In the genomic region with DNA sequence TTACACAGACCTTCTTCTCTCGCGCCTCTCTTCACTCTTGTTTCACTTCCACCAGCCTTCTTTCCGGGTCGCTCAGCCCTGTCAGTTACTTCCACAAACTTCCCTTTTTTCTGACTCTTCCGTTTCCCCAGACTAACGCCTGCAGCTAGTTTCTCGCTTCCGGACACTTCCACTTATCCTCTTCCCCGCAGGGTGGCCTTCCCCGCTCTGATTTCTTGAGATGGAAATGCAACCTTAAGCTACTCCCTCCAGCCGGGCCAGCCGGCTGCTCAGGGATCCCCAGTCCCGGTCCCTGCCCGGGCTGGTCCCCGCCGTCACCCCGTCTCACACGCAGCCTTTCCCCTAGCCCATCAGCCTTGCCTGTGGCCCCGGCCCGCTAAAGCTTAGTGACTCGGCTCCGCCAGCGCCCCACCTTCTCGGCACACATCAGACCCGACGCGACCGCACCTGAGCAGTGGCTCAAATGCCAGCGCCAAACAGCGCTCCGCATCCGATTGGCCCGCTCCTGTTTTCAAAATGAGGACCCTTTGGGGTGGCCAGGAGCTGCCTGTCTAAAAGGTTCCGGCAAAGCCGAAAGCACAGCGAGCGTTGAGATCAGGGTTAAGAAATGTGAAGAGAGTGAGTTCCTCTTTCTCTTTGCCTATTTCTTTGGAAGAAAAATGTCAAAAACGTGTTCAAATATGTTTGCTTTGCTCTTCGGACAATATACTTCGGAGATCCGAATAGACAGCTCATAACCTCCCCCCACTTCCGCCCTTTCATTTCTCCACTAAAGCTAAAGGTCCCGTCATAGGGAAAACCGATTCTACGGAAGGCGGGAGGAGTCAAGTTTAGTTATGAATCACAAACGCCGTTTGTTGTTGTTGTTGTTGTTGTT, we compare ENCODE assay signal across 8 mouse cellular contexts. TPM values are rescaled to one million over a fixed set of nuclear protein-coding genes. Genes with fewer than 3 reads are reported as not detected.
DNase-seq lines count a peak whose midpoint lies in the region; ATAC-seq and TF ChIP-seq lines count a peak whose summit lies in the region.

Gene Arhgap11a, minus strand, starts transcription at position 417 of the 877 bp plus-strand sequence.

- no peak for TF ChIP-seq EP300 in ES-Bruce4 (IDR thresholded peaks at IDR 0.05; ENCODE audit: insufficient read depth, low read depth, low read length)
- peak; percentile 90 for TF ChIP-seq EP300 in liver, postnatal 0 days (IDR thresholded peaks at IDR 0.05; ENCODE audit: low read depth)

- TF ChIP-seq CTCF in ES-Bruce4 (IDR thresholded peaks at IDR 0.05; ENCODE audit: low read depth, low read length) = no peak
- 0 out of 2 replicates have a peak, but pooled peaks have one; percentile 6 for TF ChIP-seq CTCF in liver, postnatal 0 days (IDR thresholded peaks at IDR 0.05; ENCODE audit: low read depth)

- no peaks in the 10 kb centered on the region for H3K9me3 ChIP-seq in ES-Bruce4 (replicated peaks; ENCODE audit: control insufficient read depth, insufficient read depth, low read length, poor library complexity, severe bottlenecking)
- no peaks in the 10 kb centered on the region for H3K9me3 ChIP-seq in forebrain, embryonic 13.5 days (replicated peaks)
- H3K9me3 ChIP-seq in liver, postnatal 0 days (ENCODE audit: low read length) = no peaks in the 10 kb centered on the region
- no peaks in the 10 kb centered on the region for H3K9me3 ChIP-seq in neural tube, embryonic 14.5 days (ENCODE audit: control insufficient read depth, low read length)

- H3K27me3 ChIP-seq in ES-Bruce4 (ENCODE audit: control insufficient read depth, insufficient read depth, low read length, poor library complexity, severe bottlenecking) = no peaks in the 10 kb centered on the region
- H3K27me3 ChIP-seq in forebrain, embryonic 13.5 days = no peaks in the 10 kb centered on the region
- no peaks in the 10 kb centered on the region for H3K27me3 ChIP-seq in liver, postnatal 0 days (ENCODE audit: insufficient read depth, low read length)
- no peaks in the 10 kb centered on the region for H3K27me3 ChIP-seq in neural tube, embryonic 14.5 days (ENCODE audit: control insufficient read depth, insufficient read depth, low read length)

- peak; percentile 95 for ATAC-seq in cerebellum, adult (ENCODE audit: insufficient number of reproducible peaks, low FRiP score, low TSS enrichment)
- ATAC-seq in forebrain, embryonic 13.5 days = peak; percentile 98
- peak; percentile 98 for ATAC-seq in liver, postnatal 0 days
- ATAC-seq in neural tube, embryonic 14.5 days (ENCODE audit: low read depth) = peak; percentile 98

- TF ChIP-seq POLR2A in ES-Bruce4 (IDR thresholded peaks at IDR 0.05; ENCODE audit: insufficient read depth, low read length) = peak; percentile 69

- H3K36me3 ChIP-seq in ES-Bruce4 (ENCODE audit: control insufficient read depth, insufficient read depth, low read length, poor library complexity, severe bottlenecking) = peaks cover 16% of the 10 kb centered on the region
- peaks cover 5% of the 10 kb centered on the region; the same call in 1 of the 2 replicates for H3K36me3 ChIP-seq in forebrain, embryonic 13.5 days (ENCODE audit: poor library complexity, severe bottlenecking)
- peaks cover 8% of the 10 kb centered on the region for H3K36me3 ChIP-seq in liver, postnatal 0 days (replicated peaks; ENCODE audit: insufficient read depth, low read length)
- H3K36me3 ChIP-seq in neural tube, embryonic 14.5 days (ENCODE audit: control insufficient read depth, insufficient read depth, low read length) = no peaks in the 10 kb centered on the region

- under 1% methylated on average over 48 of the region's 48 CpGs for WGBS in forebrain, embryonic 13.5 days
- WGBS in large intestine, adult 2 months = under 1% methylated on average over 48 of the region's 48 CpGs
- WGBS in liver, postnatal 0 days (ENCODE audit: insufficient replicate concordance) = under 1% methylated on average over 48 of the region's 48 CpGs
- under 1% methylated on average over 48 of the region's 48 CpGs for WGBS in neural tube, embryonic 14.5 days

- H3K27ac ChIP-seq in ES-Bruce4 (ENCODE audit: insufficient read depth, low read length) = peak within 1 kb of the TSS; percentile 54
- peak within 1 kb of the TSS; percentile 49 for H3K27ac ChIP-seq in forebrain, embryonic 13.5 days
- peak within 1 kb of the TSS; percentile 93 for H3K27ac ChIP-seq in liver, postnatal 0 days (ENCODE audit: low read depth)
- H3K27ac ChIP-seq in neural tube, embryonic 14.5 days (ENCODE audit: low read depth, low read length) = peak within 1 kb of the TSS; percentile 71

- peak within 1 kb of the TSS; percentile 75 for H3K9ac ChIP-seq in ES-Bruce4 (ENCODE audit: low read depth, poor library complexity, severe bottlenecking)
- H3K9ac ChIP-seq in forebrain, embryonic 13.5 days = peak within 1 kb of the TSS; percentile 77
- H3K9ac ChIP-seq in liver, postnatal 0 days (replicated peaks) = peak within 1 kb of the TSS; percentile 78
- peak within 1 kb of the TSS; percentile 34; the same call in 1 of the 2 replicates for H3K9ac ChIP-seq in neural tube, embryonic 14.5 days (replicated peaks; ENCODE audit: low read depth, low read length)

- DNase-seq in heart, postnatal 10 days = peak; percentile 94 to 95
- DNase-seq in large intestine, adult 2 months (ENCODE audit: low read depth, low spot score) = peak; percentile 86
- DNase-seq in liver, postnatal 0 days = peak; percentile 93
- peak; percentile 92 for DNase-seq in testis, postnatal 10 days (ENCODE audit: low spot score)

- intact Hi-C loops in heart, postnatal 10 days (cut with DNase I) = no loop called here

- peak within 1 kb of the TSS; percentile 81 for H3K4me2 ChIP-seq in forebrain, embryonic 13.5 days
- H3K4me2 ChIP-seq in liver, postnatal 0 days (ENCODE audit: low read depth, low read length) = peak within 1 kb of the TSS; percentile 75
- peak within 1 kb of the TSS; percentile 92 for H3K4me2 ChIP-seq in neural tube, embryonic 14.5 days (ENCODE audit: low read depth, low read length)

- no peaks in the 10 kb centered on the region for H3K4me1 ChIP-seq in ES-Bruce4 (ENCODE audit: control insufficient read depth, insufficient read depth, low read length)
- H3K4me1 ChIP-seq in forebrain, embryonic 13.5 days = peaks cover 35% of the 10 kb centered on the region
- peaks cover 24% of the 10 kb centered on the region for H3K4me1 ChIP-seq in liver, postnatal 0 days (ENCODE audit: insufficient read depth)
- H3K4me1 ChIP-seq in neural tube, embryonic 14.5 days (ENCODE audit: control insufficient read depth, insufficient read depth, low read length) = peaks cover 6% of the 10 kb centered on the region

- peak within 1 kb of the TSS; percentile 92 for H3K4me3 ChIP-seq in ES-Bruce4 (ENCODE audit: low read depth, low read length)
- peak within 1 kb of the TSS; percentile 79 for H3K4me3 ChIP-seq in forebrain, embryonic 13.5 days
- peak within 1 kb of the TSS; percentile 84 for H3K4me3 ChIP-seq in liver, postnatal 0 days (ENCODE audit: low read depth, low read length)
- peak within 1 kb of the TSS; percentile 65 for H3K4me3 ChIP-seq in neural tube, embryonic 14.5 days (ENCODE audit: low read depth, low read length)

RNA-seq across cellular contexts. Expression of gene Arhgap11a, which starts in this region (rescaled TPM):
- polyA plus RNA-seq in ES-Bruce4 (2011; ENCODE audit: insufficient read depth, insufficient read length, low read depth, missing spikeins) = 55.4 and 62.9 TPM in 2 replicates
- 41.4 and 46.8 TPM in 2 replicates for polyA plus RNA-seq in forebrain, embryonic 13.5 days (2015; fragmentation: Nextera tagmentation; extraction: Ambion mirVana)
- 10 to 100 TPM; 13.0 to 13.4 TPM for total RNA-seq in heart, postnatal 10 days (2021)
- polyA plus RNA-seq in large intestine, adult 2 months (2012; rRNA removed) = 3.7 and 4.5 TPM in 2 replicates
- polyA plus RNA-seq in liver, postnatal 0 days (2015; fragmentation: Nextera tagmentation; extraction: Ambion mirVana) = 7.7 and 8.0 TPM in 2 replicates
- 0.48 and 0.81 TPM in 2 replicates for polyA plus RNA-seq in neural tube, embryonic 14.5 days (2014; fragmentation: Nextera tagmentation; extraction: Ambion mirVana)

Comparison
In these comparisons a context has a peak if more than half of its experiments do, and no peak if none do; other contexts are left out.
1. Peak in every context shown above with its lines: DNase-seq, ATAC-seq, H3K4me3 ChIP-seq and H3K27ac ChIP-seq.
2. Peak in ATAC-seq, H3K4me3 ChIP-seq, H3K27ac ChIP-seq, H3K9ac ChIP-seq and H3K4me2 ChIP-seq in neural tube, embryonic 14.5 days; RNA of the gene not detected or under 1 TPM.